Mouse (Mus musculus): ENCODE measurements around the gene Slc22a16. TPM values are rescaled to one million over a fixed set of nuclear protein-coding genes. Genes with fewer than 3 reads are reported as not detected.

Slc22a16 gene
- polyA plus RNA-seq, 1 experiment from 2014 or later, result not detected

DNA sequence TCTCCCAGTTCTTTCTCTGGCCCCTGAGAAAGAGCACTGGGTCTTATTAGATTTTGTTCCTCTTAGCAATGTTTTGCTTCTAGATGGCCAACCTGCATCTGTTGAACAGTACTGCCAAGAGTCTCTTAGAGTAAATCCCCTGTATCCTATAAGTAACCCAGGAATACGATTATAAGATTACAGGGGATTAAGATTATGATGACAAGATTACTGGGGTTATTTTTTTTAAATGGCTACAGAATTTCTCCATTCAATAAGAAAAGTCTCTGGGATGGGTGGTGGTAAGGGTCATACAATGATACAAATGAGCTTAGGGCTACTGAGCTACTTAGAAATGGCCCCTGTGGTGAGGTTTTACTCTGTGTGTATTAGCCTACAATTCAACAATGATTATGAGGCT is 75.2 kb downstream of the Slc22a16 start:
- Histone ChIP-seq H3K4me2 (replicated peaks) (no peak overlapping the region), H3K27ac (no peak overlapping the region), H3K9me3 (no peaks in the 10 kb centered on the region), H3K27me3 (replicated peaks) (no peaks in the 10 kb centered on the region), H3K4me3 (replicated peaks) (no peak overlapping the region), H3K36me3 (no peaks in the 10 kb centered on the region), H3K4me1 (replicated peaks) (0 out of 2 replicates have a peak, but pooled peaks cover 3% of the 10 kb centered on the region), H3K9ac (no peak overlapping the region)
- ATAC-seq, result no peak
- WGBS, result 71% methylated on average over 1 of the region's 1 CpGs

DNA sequence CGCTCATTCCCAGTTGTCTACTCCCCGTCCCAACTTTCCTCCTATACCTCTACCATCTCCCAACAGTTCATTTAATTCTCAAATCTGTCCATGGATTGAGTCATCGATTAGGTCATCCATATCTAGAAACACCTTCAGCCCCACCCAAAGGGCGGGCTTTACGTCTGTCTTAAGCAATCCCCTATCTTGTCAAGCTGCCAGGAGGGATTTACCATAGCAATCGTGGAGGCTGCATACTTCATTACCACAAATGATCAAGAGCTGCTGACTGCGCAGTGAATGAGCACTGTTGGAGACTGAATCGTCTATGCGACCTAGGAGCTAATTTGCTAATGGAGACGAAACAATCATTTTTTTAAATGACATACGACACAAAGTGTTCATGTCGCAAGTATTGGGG is 78.6 kb downstream of the Slc22a16 start:
- Histone ChIP-seq H3K27me3 (replicated peaks) (no peaks in the 10 kb centered on the region), H3K4me3 (replicated peaks) (no peak overlapping the region), H3K9me3 (no peaks in the 10 kb centered on the region), H3K27ac (no peak overlapping the region), H3K36me3 (no peaks in the 10 kb centered on the region), H3K4me2 (replicated peaks) (no peak overlapping the region), H3K4me1 (replicated peaks) (0 out of 2 replicates have a peak, but pooled peaks cover 2% of the 10 kb centered on the region), H3K9ac (no peak overlapping the region)
- ATAC-seq, result no peak
- WGBS, result 83% methylated on average over 12 of the region's 12 CpGs

DNA sequence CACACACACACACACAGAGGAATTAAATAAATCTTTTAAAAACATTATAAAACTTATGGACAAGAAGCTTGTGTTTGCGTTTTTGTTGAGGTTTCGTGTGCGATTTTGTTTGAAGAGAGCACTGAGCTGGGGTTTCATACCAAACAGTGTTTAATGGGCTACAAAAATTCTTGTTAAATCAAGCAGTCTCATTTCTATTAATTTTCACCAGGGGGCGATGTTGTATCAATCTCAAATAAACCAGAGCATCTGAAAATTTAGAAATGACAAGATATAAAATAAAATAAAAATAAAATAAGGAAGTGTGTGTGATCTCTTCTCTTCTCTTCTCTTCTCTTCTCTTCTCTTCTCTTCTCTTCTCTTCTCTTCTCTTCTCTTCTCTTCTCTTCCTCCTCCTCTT is 79.5 kb downstream of the Slc22a16 start:
- Histone ChIP-seq H3K4me3 (replicated peaks) (no peak overlapping the region), H3K4me1 (replicated peaks) (no peaks in the 10 kb centered on the region), H3K9me3 (no peaks in the 10 kb centered on the region), H3K9ac (no peak overlapping the region), H3K4me2 (replicated peaks) (no peak overlapping the region), H3K27ac (no peak overlapping the region), H3K27me3 (replicated peaks) (no peaks in the 10 kb centered on the region), H3K36me3 (no peaks in the 10 kb centered on the region)
- WGBS, result 26% methylated on average over 4 of the region's 4 CpGs
- no peak for ATAC-seq

DNA sequence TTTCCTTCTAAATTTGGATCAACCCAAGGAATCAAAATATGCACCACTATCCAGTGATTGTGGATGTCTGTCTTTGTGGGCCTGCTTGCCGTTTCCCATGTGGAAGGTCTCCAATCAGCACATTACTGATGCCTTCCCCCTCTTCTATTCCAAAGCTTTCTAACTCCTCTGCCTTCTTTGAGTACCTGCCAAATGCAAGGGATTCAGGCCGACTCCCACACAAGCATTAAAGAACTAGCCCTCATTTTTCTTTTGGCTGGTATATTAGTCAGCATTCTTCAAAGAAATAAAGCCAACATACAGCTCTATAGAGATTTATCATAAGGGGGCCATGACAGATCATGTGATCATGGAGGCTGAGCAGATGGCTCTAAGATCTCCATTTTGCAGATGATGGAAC is 81.5 kb downstream of the Slc22a16 start:
- H3K27me3 ChIP-seq (replicated peaks), result no peaks in the 10 kb centered on the region
- 50% methylated on average over 2 of the region's 2 CpGs for WGBS
- no peaks in the 10 kb centered on the region for H3K36me3 ChIP-seq
- no peaks in the 10 kb centered on the region for H3K9me3 ChIP-seq
- 0 out of 2 replicates have a peak, but pooled peaks have one; percentile 17 for ATAC-seq
- H3K9ac ChIP-seq, result no peak overlapping the region
- no peak overlapping the region for H3K4me3 ChIP-seq (replicated peaks)
- H3K4me1 ChIP-seq (replicated peaks), result no peaks in the 10 kb centered on the region
- H3K27ac ChIP-seq, result no peak overlapping the region
- H3K4me2 ChIP-seq (replicated peaks), result no peak overlapping the region

Other genes with a start within 250 kb of the Slc22a16 start
- gene Cdk19, start 230.8 kb upstream of the Slc22a16 start, polyA plus RNA-seq (2015; fragmentation: Nextera tagmentation; extraction: Ambion mirVana), result 5.9 and 6.3 TPM in 2 replicates
- gene Ddo, start 59.7 kb downstream of the Slc22a16 start, polyA plus RNA-seq (2015; fragmentation: Nextera tagmentation; extraction: Ambion mirVana), result 0.45 and 0.56 TPM in 2 replicates
- 4.2 and 4.3 TPM in 2 replicates for gene Mettl24, start 112.9 kb downstream of the Slc22a16 start, polyA plus RNA-seq (2015; fragmentation: Nextera tagmentation; extraction: Ambion mirVana)

Measured in intestine, embryonic 15.5 days (tissue).